Mouse (Mus musculus) ES-Bruce4 (cell line): Measurements from ENCODE around the gene Nadk2. TPM values are rescaled to one million over a fixed set of nuclear protein-coding genes. Genes with fewer than 3 reads are reported as not detected.

ENCODE experiments used
- H3K27ac ChIP-seq: 2 replicates; pipeline ENCODE4 v1.5.1; 2012; ENCODE audit warnings: low read length, inconsistent platforms; ENCODE audit not compliant: insufficient read depth
- H3K27me3 ChIP-seq: 2 replicates; pipeline ENCODE4 v1.6.1; 2012; ENCODE audit warnings: mild to moderate bottlenecking, low read length, inconsistent platforms; ENCODE audit not compliant: control insufficient read depth, poor library complexity, insufficient read depth, severe bottlenecking
- H3K36me3 ChIP-seq: 2 replicates; pipeline ENCODE4 v1.6.1; 2012; ENCODE audit warnings: inconsistent platforms, mild to moderate bottlenecking, low read length, moderate library complexity; ENCODE audit not compliant: control insufficient read depth, poor library complexity, insufficient read depth, severe bottlenecking
- H3K4me1 ChIP-seq: one replicate; pipeline ENCODE4 v1.8.1; 2011; ENCODE audit warnings: low read length; ENCODE audit not compliant: control insufficient read depth, insufficient read depth
- H3K4me3 ChIP-seq: 2 replicates; pipeline ENCODE4 v1.5.1; 2011; ENCODE audit warnings: low read depth, mild to moderate bottlenecking, low read length
- H3K9ac ChIP-seq: 2 replicates; pipeline ENCODE4 v1.6.1; 2012; ENCODE audit warnings: low read depth, mild to moderate bottlenecking, inconsistent platforms; ENCODE audit not compliant: poor library complexity, severe bottlenecking
- H3K9me3 ChIP-seq: replicated peaks from 2 replicates; pipeline ENCODE4 v1.6.1; 2012; ENCODE audit warnings: mild to moderate bottlenecking, low read length, inconsistent platforms; ENCODE audit not compliant: control insufficient read depth, poor library complexity, insufficient read depth, severe bottlenecking
- CTCF ChIP-seq: IDR thresholded peaks from one replicate; pipeline ENCODE4 v1.8.1; 2011; ENCODE audit warnings: low read depth, low read length
- EP300 ChIP-seq: IDR thresholded peaks from 2 replicates; pipeline ENCODE4 v1.6.1; 2011; ENCODE audit warnings: low read depth, low read length; ENCODE audit not compliant: insufficient read depth
- POLR2A ChIP-seq: IDR thresholded peaks from one replicate; pipeline ENCODE4 v1.8.1; 2011; ENCODE audit warnings: low read length; ENCODE audit not compliant: insufficient read depth
- polyA plus RNA-seq: library from polyadenylated mRNA; stranded (reverse); fragments of >200 nt; gene quantifications from 2 replicates; pipeline ENCODE4 v1.2.4, GENCODE M21; 2011; ENCODE audit warnings: low read depth; ENCODE audit not compliant: missing spikeins, insufficient read depth, insufficient read length

Gene Nadk2
- polyA plus RNA-seq, 1 experiment, result 83.2 TPM

- Histone ChIP-seq H3K36me3 (peaks cover 40% of the 10 kb centered on the region), H3K9ac (no peak overlapping the region), H3K9me3 (no peaks in the 10 kb centered on the region), H3K27ac (no peak overlapping the region), H3K4me3 (no peak overlapping the region), H3K4me1 (no peaks in the 10 kb centered on the region), H3K27me3 (no peaks in the 10 kb centered on the region)
- TF ChIP-seq EP300, result no peak
- no peak for TF ChIP-seq POLR2A
- TF ChIP-seq CTCF, result no peak
Observed at GRCm38 (mm10) chr15:9132693-9133443, 61.8 kb downstream of the Nadk2 start.

DNA sequence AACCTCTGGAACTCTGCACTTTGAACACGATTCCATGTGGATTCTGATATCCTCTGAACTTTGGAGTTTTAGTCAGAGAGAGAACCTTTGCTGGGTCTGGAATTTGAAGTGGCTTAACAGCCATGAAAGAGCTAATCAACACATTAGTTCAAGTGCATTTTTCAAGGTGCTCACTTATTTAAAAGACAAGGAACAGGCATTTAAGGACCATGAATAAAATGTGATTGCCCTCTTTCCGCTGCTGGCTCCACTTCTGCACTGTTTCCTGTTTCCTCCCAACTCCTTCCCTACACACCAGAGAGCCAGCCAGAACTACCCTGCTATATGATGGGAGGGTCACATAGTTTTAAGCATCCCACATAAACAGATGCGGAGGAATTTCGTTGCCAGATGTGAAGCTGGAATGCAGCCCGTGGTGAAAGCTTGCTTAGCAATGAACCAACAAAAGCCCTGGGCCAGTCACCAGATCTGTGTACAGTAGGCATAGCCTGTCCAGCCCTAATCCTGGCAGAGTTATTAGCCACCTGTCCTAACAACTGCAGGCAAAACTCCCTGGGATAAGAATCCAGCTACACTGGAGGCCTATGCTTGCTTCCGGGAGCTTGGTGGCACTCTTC lies 63.9 kb downstream of the Nadk2 start:
- H3K4me3 ChIP-seq, result no peak overlapping the region
- H3K36me3 ChIP-seq, result peaks cover 38% of the 10 kb centered on the region
- H3K27ac ChIP-seq, result peak overlapping the region; percentile 47; the same call in 1 of the 2 replicates
- TF ChIP-seq EP300 (0 out of 2 replicates have a peak, but pooled peaks have one; percentile 28), POLR2A (no peak)
- no peaks in the 10 kb centered on the region for H3K27me3 ChIP-seq
- H3K9me3 ChIP-seq, result no peaks in the 10 kb centered on the region
- no peak overlapping the region for H3K9ac ChIP-seq
- H3K4me1 ChIP-seq, result no peaks in the 10 kb centered on the region

- H3K4me1 ChIP-seq, result no peaks in the 10 kb centered on the region
- peak overlapping the region; percentile 59 for H3K4me3 ChIP-seq
- H3K27ac ChIP-seq, result no peak overlapping the region
- H3K9me3 ChIP-seq, result no peaks in the 10 kb centered on the region
- H3K27me3 ChIP-seq, result no peaks in the 10 kb centered on the region
- peaks cover 16% of the 10 kb centered on the region for H3K36me3 ChIP-seq
- peak overlapping the region; percentile 69 for H3K9ac ChIP-seq
- TF ChIP-seq POLR2A (no peak), EP300 (no peak), CTCF (no peak)
Observed at GRCm38 (mm10) chr15:9139447-9139846, 68.4 kb downstream of the Nadk2 start.

DNA sequence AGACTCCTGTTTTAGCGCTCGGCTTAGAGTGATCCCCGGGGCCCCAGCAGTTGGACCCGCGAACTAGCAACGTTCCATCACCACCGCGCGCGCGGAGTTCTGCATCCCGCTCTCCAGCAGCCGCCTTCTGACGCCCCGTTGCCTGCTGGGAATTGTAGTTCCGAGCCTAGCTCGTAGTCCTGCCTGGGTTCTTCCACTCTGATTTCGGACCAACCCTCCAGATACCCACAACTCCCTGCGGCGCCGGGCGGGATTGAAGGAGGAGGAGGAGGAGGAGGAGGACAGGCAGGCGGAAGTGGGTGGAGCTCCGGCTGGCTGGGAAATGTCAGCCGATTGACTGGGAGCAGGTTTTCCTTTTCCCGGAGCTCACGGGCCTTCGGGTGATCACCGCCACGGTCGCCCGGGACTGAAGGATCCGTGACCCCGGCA lies 69.2 kb downstream of the Nadk2 start, which contains the start of gene Lmbrd2:
Lmbrd2 (plus strand) TSS at position 299 of the 429 bp plus-strand sequence.
- no peak for TF ChIP-seq CTCF
- TF ChIP-seq EP300, result no peak
- peak; percentile 9 for TF ChIP-seq POLR2A
- H3K27me3 ChIP-seq, result no peaks in the 10 kb centered on the region
- peaks cover 17% of the 10 kb centered on the region for H3K36me3 ChIP-seq
- no peaks in the 10 kb centered on the region for H3K9me3 ChIP-seq
- peak within 1 kb of the TSS; percentile 69 for H3K9ac ChIP-seq
- no peaks in the 10 kb centered on the region for H3K4me1 ChIP-seq
- H3K4me3 ChIP-seq, result peak within 1 kb of the TSS; percentile 81
- peak within 1 kb of the TSS; percentile 73 for H3K27ac ChIP-seq

GRCm38 (mm10) chr15:9140684-9141171 lies 69.7 kb downstream of the Nadk2 start:
- H3K4me1 ChIP-seq, result no peaks in the 10 kb centered on the region

More at GRCm38 (mm10) chr15:9140684-9141171, 69.7 kb downstream of the Nadk2 start:
- Histone ChIP-seq H3K9ac (peak overlapping the region; percentile 50), H3K9me3 (no peaks in the 10 kb centered on the region), H3K4me3 (peak overlapping the region; percentile 81), H3K36me3 (peaks cover 18% of the 10 kb centered on the region), H3K27me3 (no peaks in the 10 kb centered on the region), H3K27ac (peak overlapping the region; percentile 73)
- TF ChIP-seq EP300 (no peak), POLR2A (no peak), CTCF (no peak)
